Mouse (Mus musculus): ENCODE measurements at regions not wholly inside any gene's neighbourhood (a gene's known extent, or its start where the extent isn't known, plus 50 kb on each side); places are given as distances from the start of the nearest gene placed in this dataset.

DNA sequence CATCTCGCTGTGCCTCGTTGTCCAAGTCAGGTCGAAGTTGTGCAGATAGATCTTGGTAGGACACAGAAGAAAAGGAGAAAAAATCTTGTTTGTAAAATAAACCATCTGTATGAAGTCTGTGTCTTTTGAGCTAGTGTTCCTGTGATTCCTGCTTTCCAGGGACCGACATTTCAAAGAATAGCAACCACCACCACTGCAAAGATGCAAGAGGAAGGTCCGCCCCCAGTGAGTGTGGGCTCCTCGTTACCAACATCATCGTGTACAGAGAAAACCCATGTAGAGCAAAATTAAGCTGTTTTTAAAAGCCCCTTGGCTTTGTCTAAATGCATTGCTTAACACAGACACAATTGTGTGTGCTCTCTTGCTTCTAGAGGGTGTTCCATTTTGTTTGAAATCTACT lies 218.2 kb downstream of the Enc1 start:
- no peak for DNase-seq (ENCODE audit: inconsistent age in 2 of 2, low spot score in 1 of 2)

DNA sequence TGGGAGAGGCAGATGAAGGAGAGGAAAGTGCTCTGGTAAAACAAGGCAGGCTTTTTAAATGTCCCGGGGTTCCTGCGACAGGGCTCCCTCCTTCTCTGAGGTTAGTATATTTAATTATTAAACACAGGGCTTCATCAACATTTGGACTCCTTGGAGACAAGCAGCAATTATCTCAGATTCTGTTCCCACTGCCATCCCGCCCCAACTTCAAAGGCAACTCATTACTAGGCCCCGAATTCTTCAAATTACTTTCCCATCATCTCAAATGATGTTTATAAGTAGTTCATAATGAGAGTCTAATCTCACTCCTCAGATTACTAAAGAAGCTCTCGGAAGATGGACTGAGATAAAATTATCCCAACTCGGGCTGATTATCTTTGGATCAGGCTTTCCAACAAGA lies 215.1 kb downstream of the Enc1 start:
- no peak for DNase-seq (ENCODE audit: inconsistent age in 2 of 2, low spot score in 1 of 2)

DNA sequence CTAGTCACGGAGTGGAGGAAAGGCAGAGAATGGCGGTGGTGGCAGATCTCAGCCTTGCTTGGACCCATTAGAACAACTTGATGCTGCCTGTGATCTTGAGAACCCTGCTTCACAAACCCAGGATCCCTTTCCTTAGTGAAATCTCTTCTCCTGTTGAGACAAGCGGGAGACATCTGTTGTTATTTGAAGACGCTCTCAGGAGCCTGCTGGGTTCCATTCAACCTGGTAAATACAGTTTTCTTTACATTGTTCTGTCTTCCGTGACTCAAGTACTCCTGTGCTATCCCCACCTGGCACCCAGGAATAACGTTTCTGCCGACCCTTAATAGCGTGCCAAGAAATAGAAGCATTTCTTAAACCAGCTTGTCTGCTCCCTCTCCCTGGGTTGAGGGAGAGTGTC lies 213.8 kb downstream of the Enc1 start:
- no peak for DNase-seq (ENCODE audit: inconsistent age in 2 of 2, low spot score in 1 of 2)

DNA sequence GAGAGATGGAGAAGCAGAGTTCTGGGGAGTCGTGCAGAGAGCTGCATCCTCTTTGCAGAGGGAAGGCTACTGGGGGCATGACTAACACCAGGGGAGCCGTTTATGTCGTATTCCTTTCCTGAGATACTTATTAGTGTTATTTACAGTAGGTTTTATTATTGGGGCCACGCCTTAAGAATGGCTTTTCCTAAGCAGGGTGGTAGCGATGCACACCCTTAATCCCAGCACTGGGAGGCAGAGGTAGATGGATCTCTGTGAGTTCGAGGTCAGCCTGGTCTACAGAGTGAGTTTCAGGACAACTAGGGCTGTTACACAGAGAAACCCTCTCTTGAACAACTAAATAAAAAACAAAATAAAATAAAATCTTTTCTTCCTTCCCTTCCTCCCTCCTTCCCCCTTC lies 212.6 kb downstream of the Enc1 start:
- DNase-seq (ENCODE audit: inconsistent age in 2 of 2, low spot score in 1 of 2) = no peak

DNA sequence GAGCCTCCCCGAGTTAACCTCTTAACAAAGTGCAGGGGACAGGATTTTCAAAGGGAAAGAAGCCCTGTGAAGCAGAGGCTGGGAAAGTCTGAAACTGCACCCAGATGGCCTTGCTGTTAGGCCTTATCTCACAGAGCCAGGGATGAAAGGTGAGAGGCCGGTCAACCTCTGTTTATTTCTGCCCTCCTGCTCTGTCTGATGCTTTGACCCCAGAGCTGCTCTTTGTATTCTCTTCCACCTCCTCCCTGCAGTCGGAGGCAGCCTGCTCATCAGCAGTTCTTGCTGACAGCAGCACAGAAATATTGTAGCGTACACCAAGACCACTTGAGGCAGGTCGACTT lies 212.2 kb downstream of the Enc1 start:
- no peak for DNase-seq (ENCODE audit: inconsistent age in 2 of 2, low spot score in 1 of 2)

DNA sequence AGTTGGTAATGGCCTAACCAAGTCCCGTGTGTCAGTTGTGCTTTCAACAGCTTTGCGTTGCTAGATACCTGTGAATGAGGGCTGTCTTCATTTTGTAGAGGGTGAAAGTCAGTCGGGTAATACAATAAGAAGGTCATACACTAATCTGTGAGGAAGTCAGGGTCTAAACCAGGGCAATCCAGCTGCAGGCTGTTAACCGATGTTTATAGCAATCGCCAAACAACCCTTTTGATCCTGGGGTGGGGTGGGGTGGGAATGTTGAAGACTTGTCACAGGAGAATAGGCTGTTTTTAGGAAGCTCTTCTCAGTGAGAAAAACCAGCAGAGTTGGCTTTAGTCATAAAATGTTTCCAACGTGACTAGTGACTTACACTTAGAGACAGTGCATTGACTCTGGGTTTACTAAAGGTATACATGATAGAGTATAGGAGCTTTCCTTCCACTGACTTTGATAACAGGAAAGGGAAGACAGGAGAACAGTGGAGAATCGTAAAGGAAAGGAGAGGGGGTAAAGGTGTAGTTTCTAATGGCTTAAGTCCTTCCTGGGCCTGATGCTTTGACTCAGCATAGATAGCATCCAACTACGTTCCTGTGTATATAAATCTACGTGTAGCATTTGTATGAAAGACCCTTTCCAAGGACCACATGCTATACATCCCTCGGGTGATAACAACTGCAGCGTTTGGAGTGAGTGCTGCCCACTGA lies 211.6 kb downstream of the Enc1 start:
- DNase-seq (ENCODE audit: inconsistent age in 2 of 2, low spot score in 1 of 2) = no peak

DNA sequence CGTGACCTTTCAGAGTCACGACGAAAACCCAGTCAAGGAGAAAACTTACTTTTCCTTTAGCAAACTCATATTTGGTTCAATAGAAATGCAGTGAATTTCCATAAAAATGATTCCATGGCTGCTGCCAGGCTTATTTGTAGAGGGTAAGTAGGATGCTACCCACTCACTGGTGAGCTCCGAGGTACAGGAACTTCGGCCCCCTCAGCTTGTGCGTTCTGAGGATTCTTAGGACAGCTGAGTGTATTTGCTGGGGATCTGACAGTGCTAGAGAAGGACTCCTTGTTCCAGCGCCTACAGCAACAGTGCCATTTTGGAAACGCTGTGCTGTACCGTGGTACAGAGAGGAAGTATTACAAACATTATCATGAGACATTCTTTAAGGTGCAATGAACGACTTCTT lies 210.4 kb downstream of the Enc1 start:
- DNase-seq (ENCODE audit: inconsistent age in 2 of 2, low spot score in 1 of 2) = no peak

DNA sequence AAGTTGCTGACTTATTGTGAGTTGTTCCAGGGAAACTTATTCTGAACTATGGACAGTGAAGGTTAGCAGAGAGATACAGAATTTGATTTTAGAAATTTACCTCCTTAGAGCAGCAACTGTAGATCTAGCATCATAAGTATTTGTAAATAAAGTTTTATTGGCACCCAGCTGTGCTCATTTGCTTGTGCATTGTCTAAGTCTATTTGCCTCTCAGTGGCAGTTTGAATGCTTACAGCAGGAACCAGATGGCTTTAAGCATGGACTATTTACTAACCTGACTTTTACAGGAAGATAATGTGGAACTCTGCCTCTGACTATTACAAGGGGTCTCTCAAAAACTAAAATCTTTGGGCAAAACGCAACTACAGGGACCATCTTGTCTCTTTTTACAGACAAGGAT lies 207.2 kb downstream of the Enc1 start:
- DNase-seq (ENCODE audit: inconsistent age in 2 of 2, low spot score in 1 of 2) = no peak

DNA sequence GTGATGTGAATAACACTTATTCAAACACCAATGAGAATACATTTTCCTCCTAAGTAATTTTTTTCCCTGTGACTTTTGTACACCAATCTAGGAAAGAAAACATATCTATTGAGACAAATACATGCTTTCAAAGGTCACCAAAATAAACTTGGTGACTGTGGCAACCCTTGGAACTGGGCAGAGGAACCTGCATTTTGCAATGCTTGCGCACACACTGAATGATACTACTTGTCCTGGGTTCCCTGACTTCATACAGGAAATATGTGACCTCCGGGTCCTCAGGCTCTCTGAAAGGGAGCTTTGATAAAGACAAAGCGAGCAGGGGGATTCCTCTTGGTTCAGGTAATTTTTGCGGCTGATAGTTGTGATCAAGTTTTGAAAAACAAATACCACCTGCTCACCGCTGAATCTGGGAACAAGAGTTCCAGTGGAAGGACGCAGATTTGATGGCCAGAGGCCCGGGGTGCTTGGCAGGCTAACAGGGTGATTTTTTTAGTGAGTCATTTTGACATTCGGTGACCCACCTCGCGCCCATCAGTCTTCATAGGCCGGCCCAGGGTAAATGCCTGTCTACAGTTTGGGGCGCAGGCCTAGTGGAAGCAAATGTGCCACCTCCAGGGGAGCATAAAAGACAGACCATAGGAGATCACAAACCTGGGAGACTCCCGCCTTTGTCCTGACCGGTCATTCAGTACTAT lies 203.0 kb downstream of the Enc1 start:
- DNase-seq (ENCODE audit: inconsistent age in 2 of 2, low spot score in 1 of 2) = peak; percentile 46 to 87

DNA sequence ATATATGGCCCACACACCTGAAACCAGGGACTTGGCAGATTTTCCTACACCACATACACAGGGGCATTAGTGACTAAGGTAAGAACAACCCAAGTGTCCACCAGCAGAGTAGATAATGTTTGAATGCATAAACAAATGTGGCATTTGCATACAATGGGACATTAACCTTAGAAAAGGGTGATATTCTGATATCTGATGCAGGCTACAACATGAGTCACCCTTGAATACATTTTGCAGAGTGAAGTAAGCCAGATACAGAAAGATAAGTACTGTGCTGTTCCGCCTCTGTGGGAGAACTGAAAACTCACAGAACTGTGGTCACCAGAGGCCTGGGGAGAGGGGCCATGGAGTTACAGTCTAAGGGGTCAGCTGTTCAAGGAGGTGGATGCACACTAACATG lies 201.9 kb downstream of the Enc1 start:
- peak in 1 of 2 experiments; percentile 44 for DNase-seq (ENCODE audit: inconsistent age in 2 of 2, low spot score in 1 of 2)

DNA sequence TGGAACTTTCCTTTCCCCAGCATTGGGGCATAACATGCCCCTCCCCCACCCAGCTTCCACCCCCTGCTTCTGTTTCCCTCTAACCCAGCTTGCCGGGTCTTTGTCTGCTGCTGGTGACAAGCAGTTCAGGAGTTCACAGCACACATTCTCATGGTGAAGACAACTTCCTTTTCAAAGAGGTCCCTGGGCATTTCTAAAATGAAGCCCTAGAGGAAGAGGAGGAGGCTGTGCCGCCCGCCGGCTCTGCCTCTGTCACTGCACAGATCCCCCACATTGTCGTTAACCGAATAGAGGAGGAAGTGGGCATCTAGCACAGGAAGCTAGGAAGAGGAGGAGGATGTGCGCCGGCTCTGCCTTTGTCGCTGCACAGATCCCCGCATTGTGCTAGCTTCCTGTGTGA lies 201.4 kb downstream of the Enc1 start:
- DNase-seq (ENCODE audit: inconsistent age in 2 of 2, low spot score in 1 of 2) = peak in 1 of 2 experiments; percentile 29

DNA sequence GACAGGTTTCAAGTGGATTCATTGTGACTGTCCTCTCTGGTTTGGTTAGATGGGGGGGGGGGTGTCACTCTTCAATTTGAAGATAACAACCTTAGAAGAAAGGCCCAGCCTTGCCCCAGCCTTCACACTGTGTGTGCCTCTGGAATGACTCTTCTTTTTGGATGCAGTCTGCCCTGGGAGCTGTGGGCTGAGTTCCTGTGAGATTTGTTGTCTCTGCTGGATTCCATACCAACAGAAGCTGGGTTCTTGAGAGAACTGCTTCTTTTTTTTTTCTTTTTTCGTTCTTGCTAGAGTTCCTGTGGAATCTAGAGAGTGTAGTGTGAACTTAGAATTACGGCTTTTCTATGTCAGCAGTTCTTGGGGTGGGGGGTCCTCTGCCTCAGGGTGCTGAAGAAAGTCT lies 200.9 kb downstream of the Enc1 start:
- no peak for DNase-seq (ENCODE audit: inconsistent age in 2 of 2, low spot score in 1 of 2)

DNA sequence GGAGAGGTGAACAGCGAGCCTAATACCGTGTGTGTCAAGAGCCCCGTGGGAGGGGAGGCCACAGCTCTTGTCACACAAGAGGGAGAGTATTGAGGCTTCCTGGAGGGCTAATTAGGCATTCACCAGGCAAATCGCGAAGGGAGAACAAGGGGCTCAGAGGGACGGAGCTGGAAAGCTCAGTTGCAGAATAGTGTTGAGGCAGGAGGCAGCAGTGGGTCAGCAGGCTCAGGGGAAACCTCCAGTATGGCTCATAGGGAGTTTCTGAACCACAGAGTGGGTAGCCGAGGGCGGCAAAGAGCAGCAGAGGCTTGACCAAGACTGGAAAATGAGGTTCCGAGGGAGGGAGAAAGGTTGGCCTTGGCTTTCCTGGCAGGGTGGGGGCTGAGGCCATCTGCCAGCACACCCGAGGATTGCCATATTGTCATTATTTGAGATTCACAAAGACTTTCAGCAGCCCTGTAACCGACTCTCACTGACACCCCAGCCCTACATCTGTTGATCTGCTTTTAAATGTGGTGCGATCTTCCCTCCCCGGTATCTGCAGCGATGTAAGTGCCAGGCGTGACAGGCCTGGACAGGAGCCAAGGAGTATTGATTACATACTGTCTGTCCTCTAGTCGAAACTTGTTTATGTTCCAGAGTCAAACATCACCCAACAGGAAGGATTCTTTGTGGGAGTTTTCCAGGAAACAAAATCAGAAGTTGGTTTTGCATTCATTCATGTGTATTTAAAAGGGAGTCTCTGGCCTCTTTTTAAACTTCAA lies 198.5 kb downstream of the Enc1 start:
- peak in 1 of 2 experiments; percentile 17 for DNase-seq (ENCODE audit: inconsistent age in 2 of 2, low spot score in 1 of 2)

DNA sequence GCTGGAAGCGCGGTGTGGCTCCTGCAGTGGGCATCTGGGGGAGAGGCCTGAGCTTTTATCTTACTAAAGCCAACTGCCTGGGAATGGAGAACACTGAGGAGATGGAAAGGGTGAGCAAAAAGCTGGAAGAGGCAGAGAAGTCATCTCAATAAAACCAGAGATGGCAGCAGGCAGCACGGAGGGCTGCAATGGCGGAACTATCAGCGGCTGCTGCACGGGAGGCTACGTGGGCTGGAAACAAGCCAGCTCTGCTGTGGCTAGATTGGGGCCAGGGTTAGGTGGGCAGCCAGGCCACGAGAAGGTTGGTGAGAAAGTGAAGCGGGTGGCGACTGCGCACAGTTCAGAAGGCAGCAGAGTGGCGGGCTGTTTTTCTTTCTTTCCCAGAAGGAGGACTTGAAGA lies 197.8 kb downstream of the Enc1 start:
- DNase-seq (ENCODE audit: inconsistent age in 2 of 2, low spot score in 1 of 2) = peak; percentile 23 to 66

DNA sequence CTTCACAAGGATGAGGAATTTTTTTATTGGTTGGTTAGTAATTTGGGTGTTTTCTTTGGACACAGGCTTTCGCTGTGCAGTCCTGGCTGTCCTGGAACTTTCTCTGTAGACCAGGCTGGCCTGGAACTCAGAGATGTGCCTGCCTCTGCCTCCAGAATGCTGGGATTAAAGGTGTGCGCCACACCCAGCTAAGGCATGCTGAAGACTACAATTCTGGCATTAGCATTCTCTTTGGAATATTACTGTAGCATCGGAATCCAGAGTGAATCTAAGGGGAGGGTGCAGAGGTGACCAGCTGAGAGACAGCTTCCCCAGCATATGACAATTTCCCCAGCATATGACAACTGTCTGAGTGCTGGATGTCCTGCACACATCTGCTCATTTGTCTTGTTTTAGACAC lies 197.4 kb downstream of the Enc1 start:
- DNase-seq (ENCODE audit: inconsistent age in 2 of 2, low spot score in 1 of 2) = no peak

DNA sequence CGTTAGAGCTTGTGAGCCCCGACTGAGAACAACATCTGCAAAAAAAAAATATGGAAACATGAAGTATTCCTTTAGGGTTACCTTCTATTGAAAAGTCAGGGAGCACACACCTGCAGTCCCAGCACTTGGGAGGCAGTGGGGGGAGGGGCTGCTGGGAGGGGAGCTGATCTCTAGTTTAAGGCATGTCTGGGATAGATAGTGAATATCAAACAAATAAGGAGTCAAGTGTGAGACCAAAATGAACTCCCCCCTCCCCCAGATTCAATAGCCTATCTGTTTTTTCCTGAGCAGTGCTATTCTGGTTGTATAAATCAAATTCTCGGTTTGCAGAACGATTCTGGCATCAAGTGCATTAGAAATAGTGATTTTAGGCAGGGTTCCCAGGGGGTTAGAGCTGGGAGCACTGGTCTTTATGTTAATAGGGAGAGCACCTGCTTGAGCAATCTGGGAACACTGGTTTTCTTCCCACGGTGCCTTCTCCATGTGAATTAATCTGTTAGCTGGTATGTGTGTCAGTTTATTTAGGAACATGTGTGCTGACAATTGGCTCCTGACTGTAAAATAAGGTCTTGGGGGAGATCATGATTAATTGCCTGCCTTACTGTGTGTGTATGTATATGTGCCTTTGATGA lies 195.9 kb downstream of the Enc1 start:
- DNase-seq (ENCODE audit: inconsistent age in 2 of 2, low spot score in 1 of 2) = no peak

DNA sequence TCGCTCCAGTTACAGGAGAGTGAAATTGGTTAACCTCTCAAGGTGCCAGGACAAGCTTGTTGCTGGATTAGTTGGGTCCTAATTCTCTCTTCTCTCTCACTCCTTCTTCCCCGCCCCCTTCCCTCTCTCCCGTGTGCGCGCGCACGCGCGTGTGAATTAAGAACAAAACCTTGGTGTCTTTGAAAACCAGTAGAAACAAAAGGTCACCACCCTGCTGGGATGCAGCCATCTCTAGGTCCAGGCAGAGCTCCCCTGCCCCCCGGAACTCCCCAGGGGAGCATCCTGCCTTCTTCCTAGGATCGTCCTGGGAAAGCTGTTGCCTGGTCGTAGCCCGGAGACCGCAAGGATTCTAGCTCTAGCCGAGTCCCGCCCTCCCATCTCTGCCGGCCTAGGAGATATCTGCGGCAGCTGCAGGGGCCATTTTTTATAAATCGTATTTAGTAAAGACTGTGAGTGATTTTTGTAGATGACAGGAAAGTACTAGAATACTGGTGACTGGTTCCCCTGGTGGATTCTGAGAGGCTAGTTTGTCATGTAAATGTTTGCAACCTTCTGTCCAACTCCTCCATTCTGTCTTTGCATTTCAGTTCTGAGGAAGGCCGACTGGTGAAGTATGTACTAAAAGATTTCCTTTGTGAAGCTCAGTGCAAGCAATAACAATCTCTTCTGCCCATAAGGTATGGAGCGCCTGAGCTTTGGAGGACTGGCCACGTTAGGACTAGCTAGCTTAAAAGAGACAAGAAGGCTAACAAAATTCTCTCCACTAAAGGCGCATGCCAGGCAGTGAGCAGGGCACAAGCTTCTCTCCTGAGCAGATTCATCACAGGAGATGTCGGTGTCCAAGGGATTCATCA lies 195.2 kb downstream of the Enc1 start:
- DNase-seq (ENCODE audit: inconsistent age in 2 of 2, low spot score in 1 of 2) = peak; percentile 54 to 80

DNA sequence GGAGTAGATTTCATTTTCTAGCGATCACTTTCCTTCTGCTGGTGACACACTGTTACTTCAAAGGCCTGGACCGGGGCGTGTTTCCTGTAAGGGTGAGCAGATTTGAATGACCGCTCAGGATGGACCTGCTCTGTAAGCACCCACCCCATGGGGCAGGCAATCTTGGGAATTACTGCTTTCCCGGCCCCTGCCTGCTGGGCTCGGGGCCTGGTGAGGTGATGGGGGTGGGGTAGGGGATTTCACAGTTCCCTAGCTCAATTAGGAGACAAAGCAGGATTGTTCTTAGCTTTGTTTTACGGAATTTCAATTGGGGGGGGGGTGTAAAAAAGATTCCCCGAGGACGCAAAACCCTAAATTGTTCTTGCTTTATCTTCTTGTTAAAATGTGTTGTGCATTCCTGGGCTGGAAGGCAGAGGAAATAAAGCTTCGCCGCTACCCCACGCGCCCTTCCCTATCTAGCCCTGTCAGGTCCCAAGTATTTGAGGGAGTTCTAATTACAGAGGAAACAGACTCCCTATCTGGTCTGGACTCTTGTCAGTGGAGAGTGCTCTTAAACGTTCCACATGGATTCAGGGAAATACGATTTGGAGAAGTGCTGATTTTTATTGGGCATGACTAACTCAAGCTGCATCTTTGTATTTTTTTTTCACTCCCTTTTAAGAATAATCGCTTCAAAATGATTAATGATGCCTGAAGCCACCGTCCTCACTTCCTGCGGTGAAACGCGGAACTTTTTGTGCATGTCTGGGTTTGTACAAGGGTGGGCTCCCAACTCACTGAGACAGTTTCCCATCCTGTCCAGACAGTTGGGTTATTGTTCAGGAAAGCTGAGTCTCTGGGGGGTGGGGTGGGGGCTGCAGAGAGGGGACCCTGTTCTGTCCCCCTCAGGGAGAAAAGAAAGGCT lies 194.3 kb downstream of the Enc1 start:
- peak; percentile 22 to 62 for DNase-seq (ENCODE audit: inconsistent age in 2 of 2, low spot score in 1 of 2)

DNA sequence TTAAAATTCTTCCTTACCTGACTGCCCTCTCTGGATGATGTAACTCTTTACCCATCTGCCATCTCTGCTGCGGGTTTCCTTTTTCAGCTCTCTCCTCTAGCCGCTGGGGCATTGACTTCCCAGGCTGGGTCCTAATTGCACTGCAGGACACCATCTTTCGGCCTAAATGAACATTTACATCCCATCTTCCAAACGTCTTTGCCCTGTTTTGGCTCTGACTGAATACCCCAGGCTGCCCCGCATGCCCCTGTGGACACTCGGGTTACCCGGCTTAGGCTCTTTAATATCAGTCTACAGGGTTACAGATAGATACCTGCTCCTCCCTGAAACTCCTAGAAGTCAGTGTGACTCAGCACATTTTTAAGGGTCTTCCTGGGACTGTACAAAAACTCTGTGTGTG lies 193.3 kb downstream of the Enc1 start:
- DNase-seq (ENCODE audit: inconsistent age in 2 of 2, low spot score in 1 of 2) = no peak

DNA sequence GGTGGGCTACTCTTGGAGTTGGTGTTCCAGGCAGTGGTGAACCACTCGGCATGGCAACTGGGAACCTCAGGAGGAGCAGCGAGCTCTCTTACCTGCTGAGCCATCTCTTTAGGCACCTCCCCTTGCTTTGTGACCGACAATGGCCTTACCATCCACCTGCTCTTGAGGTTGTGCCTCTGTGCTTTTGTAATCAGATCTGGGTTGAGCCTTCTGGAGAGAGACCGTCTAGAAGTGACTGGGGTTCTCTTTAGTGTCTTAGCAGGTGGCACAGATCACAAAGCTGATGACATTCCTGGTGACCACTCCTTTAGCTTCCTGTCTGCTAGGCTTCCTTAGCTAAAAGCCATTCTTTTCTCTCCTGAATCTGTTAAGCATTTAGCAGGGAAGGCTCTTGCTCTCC lies 191.7 kb downstream of the Enc1 start:
- no peak for DNase-seq (ENCODE audit: inconsistent age in 2 of 2, low spot score in 1 of 2)
